Mouse (Mus musculus) thymus, postnatal 0 days (tissue): ENCODE measurements around the gene Pithd1. TPM values are rescaled to one million over a fixed set of nuclear protein-coding genes. Genes with fewer than 3 reads are reported as not detected.

ENCODE experiments used
- DNase-seq: peaks from one replicate; pipeline ENCODE4 v3.0.0-alpha.2; 2015; ENCODE audit warnings: low spot score
- polyA plus RNA-seq: library from polyadenylated mRNA; unstranded; fragments of >200 nt; fragmentation: Nextera tagmentation; extraction: Ambion mirVana; gene quantifications from 2 replicates; pipeline ENCODE4 v1.2.1, GENCODE M21; 2015

The Pithd1 gene
- polyA plus RNA-seq, 1 experiment from 2014 or later: 180 TPM

DNA sequence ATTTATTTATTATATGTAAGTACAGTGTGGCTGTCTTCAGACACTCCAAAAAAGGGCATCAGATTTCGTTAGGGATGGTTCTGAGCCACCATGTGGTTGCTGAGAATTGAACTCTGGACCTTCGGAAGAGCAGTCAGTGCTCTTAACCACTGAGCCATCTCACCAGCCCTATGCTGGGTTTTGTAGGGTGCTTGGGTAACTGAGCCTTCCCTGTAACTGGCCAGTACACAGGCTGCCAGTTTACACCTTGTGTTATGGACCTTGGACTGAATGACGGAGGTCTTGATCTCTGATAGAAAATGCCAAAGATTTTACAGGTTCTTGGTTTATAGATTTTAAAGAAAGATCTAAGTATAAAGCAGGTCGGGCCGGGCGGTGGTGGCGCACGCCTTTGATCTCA is 56.8 kb downstream of the Pithd1 start:
- no peak for DNase-seq

DNA sequence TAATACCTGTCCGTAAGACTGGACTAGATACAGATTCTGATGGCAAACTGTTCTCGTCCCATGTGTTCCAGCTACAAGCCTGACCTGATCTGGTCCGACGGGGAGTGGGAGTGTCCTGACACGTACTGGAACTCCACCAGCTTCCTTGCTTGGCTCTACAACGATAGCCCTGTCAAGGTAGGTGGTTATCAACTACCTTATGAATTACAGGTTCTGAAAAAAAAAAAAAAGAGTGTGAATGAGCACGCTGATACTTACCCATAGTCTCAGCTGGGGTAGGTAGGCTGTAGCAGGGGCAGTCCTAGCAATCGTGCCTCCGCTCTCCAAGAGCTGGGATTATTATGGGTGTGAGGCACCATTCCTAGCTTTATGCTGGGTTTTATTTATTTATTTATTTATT is 57.2 kb downstream of the Pithd1 start:
- no peak for DNase-seq

DNA sequence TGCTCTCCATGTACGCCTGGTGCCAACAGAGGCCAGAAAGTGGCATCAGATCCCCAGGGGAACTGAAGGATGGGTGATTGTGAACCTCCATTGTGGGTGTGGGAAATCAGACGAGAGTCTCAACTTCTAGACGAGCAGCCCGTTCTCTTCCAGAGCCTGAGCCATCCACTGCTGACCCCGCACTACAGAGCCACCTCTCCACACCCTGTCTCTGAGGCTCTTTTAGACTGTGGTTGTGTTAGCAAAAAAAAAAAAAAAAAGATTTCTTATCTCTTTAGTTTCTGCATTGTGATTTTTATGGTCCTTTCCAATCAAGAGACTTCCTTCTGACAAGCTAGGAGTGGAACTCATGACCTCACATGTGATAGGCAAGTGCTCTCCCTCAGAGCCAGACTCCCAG is 57.7 kb downstream of the Pithd1 start:
- no peak for DNase-seq

DNA sequence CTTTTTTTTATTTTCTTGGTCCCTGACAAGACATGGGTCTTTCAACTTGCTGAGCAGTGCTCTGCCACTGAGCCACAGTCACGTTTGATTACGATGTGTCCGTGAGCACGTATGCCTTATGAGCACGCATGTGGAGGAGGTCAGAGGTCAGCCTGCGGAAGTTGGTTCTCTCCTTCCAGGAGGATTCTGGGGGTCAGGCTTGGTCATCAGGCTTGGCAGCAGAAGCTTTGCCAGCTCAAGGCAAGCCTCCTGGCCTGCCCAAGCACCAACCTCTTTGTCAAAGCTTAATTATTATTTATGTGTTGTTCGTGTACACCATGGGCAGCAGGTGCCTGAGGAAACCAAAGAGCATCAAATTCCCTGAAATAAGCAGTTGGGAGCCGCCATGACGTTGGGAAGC is 58.7 kb downstream of the Pithd1 start:
- no peak for DNase-seq

DNA sequence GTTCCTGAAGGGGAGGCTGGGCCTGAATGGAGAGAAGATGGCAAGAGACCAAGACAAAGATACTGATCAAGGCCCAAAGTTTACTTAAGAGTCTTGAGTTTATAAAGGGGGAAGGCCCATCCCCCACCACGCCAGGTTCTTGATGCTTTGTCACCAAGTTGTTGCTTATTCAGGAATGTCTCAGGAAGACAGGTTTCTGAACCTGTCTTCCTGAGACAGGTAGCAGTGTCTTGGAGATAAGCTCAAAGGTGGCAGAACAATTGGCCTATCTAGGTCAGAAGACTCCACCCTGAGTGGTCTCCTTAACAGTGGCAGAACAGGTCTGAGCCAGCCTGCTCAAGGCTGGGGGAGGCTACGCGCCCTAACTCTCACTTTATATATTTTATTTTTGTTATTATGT is 60.2 kb downstream of the Pithd1 start:
- DNase-seq: no peak

DNA sequence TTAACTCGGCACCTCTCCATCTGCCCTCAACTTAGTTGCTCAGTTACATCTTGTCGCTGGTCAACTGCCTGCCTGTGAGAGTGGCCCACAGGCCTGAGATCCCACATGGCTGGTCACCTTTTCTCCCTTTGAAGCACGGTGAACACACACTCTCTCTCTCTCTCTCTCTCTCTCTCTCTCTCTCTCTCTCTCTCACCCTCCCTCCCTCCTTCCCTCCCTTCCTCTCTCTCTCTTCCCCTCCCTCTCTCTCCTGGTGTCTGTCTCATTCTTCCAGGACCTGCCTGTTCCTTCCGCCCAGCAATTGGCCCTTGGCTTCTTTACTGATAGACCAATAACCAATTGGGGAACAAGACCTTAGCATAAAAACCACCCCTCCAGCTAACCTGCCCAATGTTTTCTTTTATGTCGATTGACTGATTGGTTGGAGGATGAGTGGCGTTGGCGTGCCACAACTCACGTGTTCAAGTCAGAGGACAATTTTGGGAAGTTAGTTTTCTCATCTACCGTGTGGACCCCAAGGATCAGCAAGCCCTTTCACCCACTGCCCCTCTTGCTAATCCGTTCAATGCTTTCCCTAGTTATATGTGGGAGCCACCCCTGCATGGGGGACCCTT is 60.8 kb downstream of the Pithd1 start:
- DNase-seq: no peak

Other genes with a start within 250 kb of the Pithd1 start
- 0.10 and 0.21 TPM in 2 replicates for gene Myom3, start 227.5 kb downstream of the Pithd1 start, polyA plus RNA-seq
- gene Srsf10, start 131.5 kb downstream of the Pithd1 start, polyA plus RNA-seq: 276 TPM in 2 replicates
- 217 and 229 TPM in 2 replicates for gene Pnrc2, start 113.4 kb downstream of the Pithd1 start, polyA plus RNA-seq
- gene Cnr2, start 91.9 kb downstream of the Pithd1 start, polyA plus RNA-seq: 5.5 and 5.8 TPM in 2 replicates
- gene Fuca1, start 66.5 kb downstream of the Pithd1 start, polyA plus RNA-seq: 56.0 and 63.5 TPM in 2 replicates
- 70.1 and 72.8 TPM in 2 replicates for gene Hmgcl, start 40.8 kb downstream of the Pithd1 start, polyA plus RNA-seq
- gene Gale, start 23.5 kb downstream of the Pithd1 start, polyA plus RNA-seq: 41.8 and 43.9 TPM in 2 replicates
- gene Lypla2, start 14.6 kb downstream of the Pithd1 start, polyA plus RNA-seq: 145 and 149 TPM in 2 replicates
- gene Eloa, start 34.5 kb upstream of the Pithd1 start, polyA plus RNA-seq: 41.5 and 45.0 TPM in 2 replicates
- gene Rpl11, start 66.2 kb upstream of the Pithd1 start, polyA plus RNA-seq: 717 and 718 TPM in 2 replicates
- 262 and 327 TPM in 2 replicates for gene Id3, start 156.2 kb upstream of the Pithd1 start, polyA plus RNA-seq
- gene E2f2, start 185.1 kb upstream of the Pithd1 start, polyA plus RNA-seq: 58.9 and 64.1 TPM in 2 replicates
- gene Asap3, start 219.1 kb upstream of the Pithd1 start, polyA plus RNA-seq: 1.3 and 2.1 TPM in 2 replicates